Comparison of ENCODE assay signal across 11 mouse cellular contexts in the genomic region with DNA sequence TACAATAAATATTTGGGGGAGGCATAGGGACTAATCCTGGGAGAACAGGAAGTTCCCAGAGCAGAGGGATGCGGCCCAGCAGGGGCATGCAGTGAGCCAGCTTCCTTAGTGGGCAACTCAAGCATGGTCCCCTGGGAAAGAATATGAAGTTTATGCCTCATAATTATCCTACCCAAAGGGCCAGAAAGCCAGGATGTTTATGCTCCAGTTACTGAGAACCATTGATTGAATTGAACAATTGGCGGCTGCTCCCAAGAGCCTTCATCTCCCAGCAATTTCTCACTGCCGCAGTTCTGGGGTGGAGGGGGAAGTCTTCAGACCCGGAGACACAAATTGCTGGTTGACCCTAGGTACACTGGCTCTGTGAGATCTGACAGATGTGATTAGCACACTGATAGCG.
"Had no signal": no experiment of that assay in that cellular context is flagged by ENCODE, and none has a peak within 500 bp of the region (broad histone marks: within the 10 kb centered on the region; RNA-seq: fewer than 3 reads in every experiment).

No protein-coding gene starts in this region.

- H3K27ac ChIP-seq: limb, embryonic 15.5 days; liver, embryonic 12.5 days; midbrain, embryonic 10.5 days; neural tube, embryonic 13.5 days had no signal

- H3K4me3 ChIP-seq: limb, embryonic 15.5 days; liver, embryonic 12.5 days; midbrain, embryonic 10.5 days; neural tube, embryonic 13.5 days had no signal

- H3K36me3 ChIP-seq: limb, embryonic 15.5 days; liver, embryonic 12.5 days; midbrain, embryonic 10.5 days; neural tube, embryonic 13.5 days had no signal

- H3K27me3 ChIP-seq: limb, embryonic 15.5 days; neural tube, embryonic 13.5 days had no signal

- H3K4me2 ChIP-seq: limb, embryonic 15.5 days; liver, embryonic 12.5 days; lung, embryonic 14.5 days; neural tube, embryonic 13.5 days had no signal

- H3K9me3 ChIP-seq: limb, embryonic 15.5 days; liver, embryonic 12.5 days; midbrain, embryonic 10.5 days; neural tube, embryonic 13.5 days had no signal

- ATAC-seq: liver, embryonic 12.5 days had no signal

- H3K4me1 ChIP-seq: limb, embryonic 15.5 days; liver, embryonic 12.5 days had no signal

- H3K9ac ChIP-seq: limb, embryonic 15.5 days; liver, embryonic 12.5 days; lung, embryonic 14.5 days; neural tube, embryonic 13.5 days had no signal

- DNase-seq: kidney, adult 8-10 months; lung, embryonic 14.5 days; lung, postnatal 10 days; lung, postnatal 4 days; midbrain, embryonic 14.5 days; thymus, adult 18-20 months; thymus, postnatal 14 days had no signal
